Mouse (Mus musculus): ENCODE measurements around the gene Usmg5.

- TF ChIP-seq POLR2A (IDR thresholded peaks at IDR 0.05; ENCODE audit: borderline replicate concordance, low read depth, low read length) (no peak), CTCF (IDR thresholded peaks at IDR 0.05; ENCODE audit: low read depth, low read length) (no peak)
Measured at GRCm38 (mm10) chr19:47052927-47053326, 37.5 kb downstream of the Usmg5 start.
